Mouse (Mus musculus) limb, embryonic 10.5 days (tissue): ENCODE data around the gene Tead1. TPM values are rescaled to one million over a fixed set of nuclear protein-coding genes. Genes with fewer than 3 reads are reported as not detected.

Source experiments
- DNase-seq: peaks from one replicate; pipeline ENCODE4 v3.0.0-alpha.2; 2017; ENCODE audit warnings: low spot score
- H3K27ac ChIP-seq: fragments of 300-500 bp; sonication (generic); 2 replicates; pipeline ENCODE4 v1.5.1; 2016; ENCODE audit warnings: mild to moderate bottlenecking
- H3K27me3 ChIP-seq: fragments of 300-500 bp; sonication (generic); 2 replicates; pipeline ENCODE4 v1.6.1; 2016; ENCODE audit warnings: low read depth, mild to moderate bottlenecking; ENCODE audit not compliant: poor library complexity, severe bottlenecking
- H3K36me3 ChIP-seq: fragments of 300-500 bp; sonication (generic); 2 replicates; pipeline ENCODE4 v1.6.1; 2016; ENCODE audit warnings: mild to moderate bottlenecking, moderate library complexity
- H3K4me1 ChIP-seq: fragments of 300-500 bp; sonication (generic); 2 replicates; pipeline ENCODE4 v1.6.1; 2016
- H3K4me3 ChIP-seq: fragments of 300-500 bp; sonication (generic); 2 replicates; pipeline ENCODE4 v1.5.1; 2016; ENCODE audit warnings: mild to moderate bottlenecking, moderate library complexity
- H3K9me3 ChIP-seq: fragments of 300-500 bp; sonication (generic); replicated peaks from 2 replicates; pipeline ENCODE4 v1.6.1; 2016; ENCODE audit warnings: mild to moderate bottlenecking
- WGBS: fragments of 180-500 bp; shearing (Covaris S2); methylation state at CpG from one replicate; pipeline ENCODE4 v1.1.7; 2016; 5-methylcytosine and 5-hydroxymethylcytosine counted together
- polyA plus RNA-seq: library from polyadenylated mRNA; unstranded; fragments of >200 nt; fragmentation: Nextera tagmentation; extraction: Ambion mirVana; gene quantifications from 2 replicates; pipeline ENCODE4 v1.2.1, GENCODE M21; 2016

Gene Tead1
- polyA plus RNA-seq, result 12.7 and 17.3 TPM in 2 replicates

GRCm38 (mm10) chr7:112679171-112679512, at the start of gene Tead1:
Gene Tead1 (plus strand): TSS chr7:112679318.
- Histone ChIP-seq H3K27ac (peak within 1 kb of the TSS; percentile 98), H3K9me3 (no peaks in the 10 kb centered on the region), H3K27me3 (peaks cover 13% of the 10 kb centered on the region; the same call in 1 of the 2 replicates), H3K4me1 (peaks cover 41% of the 10 kb centered on the region), H3K4me3 (peak within 1 kb of the TSS; percentile 96), H3K36me3 (no peaks in the 10 kb centered on the region)
- 1% methylated on average over 52 of the region's 57 CpGs for WGBS
- peak; percentile 100 for DNase-seq

GRCm38 (mm10) chr7:112634505-112635213, 44.5 kb upstream of the Tead1 start:
- H3K9me3 ChIP-seq, result no peaks in the 10 kb centered on the region
- H3K27me3 ChIP-seq, result no peaks in the 10 kb centered on the region
- WGBS, result 84% methylated on average over 10 of the region's 10 CpGs
- no peaks in the 10 kb centered on the region for H3K36me3 ChIP-seq
- no peaks in the 10 kb centered on the region for H3K4me1 ChIP-seq
- DNase-seq, result no peak
- no peak overlapping the region for H3K4me3 ChIP-seq
- no peak overlapping the region for H3K27ac ChIP-seq

DNA sequence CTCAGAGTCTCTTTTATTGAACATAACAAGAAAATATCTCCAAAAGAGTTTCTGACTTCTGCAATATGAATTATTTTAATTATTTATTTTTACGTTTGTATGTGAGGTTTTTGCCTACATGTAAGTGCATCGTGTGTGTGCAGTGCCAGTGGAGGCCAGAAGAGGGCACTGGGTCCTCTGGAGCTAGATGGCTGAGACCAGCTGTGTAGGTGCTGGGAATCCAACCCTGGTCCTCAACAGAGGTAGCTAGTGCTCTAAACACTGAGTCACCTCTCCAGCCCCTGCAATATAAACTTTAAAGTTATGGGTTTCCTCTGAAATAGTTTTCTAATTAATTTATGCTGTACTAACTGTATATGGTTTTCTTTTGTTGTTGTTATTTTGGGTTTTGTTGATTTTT, 43.2 kb upstream of the Tead1 start:
- no peaks in the 10 kb centered on the region for H3K36me3 ChIP-seq
- no peak overlapping the region for H3K4me3 ChIP-seq
- no peak overlapping the region for H3K27ac ChIP-seq
- H3K4me1 ChIP-seq, result no peaks in the 10 kb centered on the region
- WGBS, result 94% methylated on average over 2 of the region's 2 CpGs
- H3K9me3 ChIP-seq, result no peaks in the 10 kb centered on the region
- no peak for DNase-seq
- no peaks in the 10 kb centered on the region for H3K27me3 ChIP-seq

GRCm38 (mm10) chr7:112643866-112644543, 35.1 kb upstream of the Tead1 start:
- H3K36me3 ChIP-seq, result no peaks in the 10 kb centered on the region
- no peak overlapping the region for H3K27ac ChIP-seq
- no peaks in the 10 kb centered on the region for H3K27me3 ChIP-seq
- no peaks in the 10 kb centered on the region for H3K4me1 ChIP-seq
- WGBS, result 93% methylated on average over 6 of the region's 6 CpGs
- no peak for DNase-seq
- H3K9me3 ChIP-seq, result no peaks in the 10 kb centered on the region
- H3K4me3 ChIP-seq, result no peak overlapping the region

DNA sequence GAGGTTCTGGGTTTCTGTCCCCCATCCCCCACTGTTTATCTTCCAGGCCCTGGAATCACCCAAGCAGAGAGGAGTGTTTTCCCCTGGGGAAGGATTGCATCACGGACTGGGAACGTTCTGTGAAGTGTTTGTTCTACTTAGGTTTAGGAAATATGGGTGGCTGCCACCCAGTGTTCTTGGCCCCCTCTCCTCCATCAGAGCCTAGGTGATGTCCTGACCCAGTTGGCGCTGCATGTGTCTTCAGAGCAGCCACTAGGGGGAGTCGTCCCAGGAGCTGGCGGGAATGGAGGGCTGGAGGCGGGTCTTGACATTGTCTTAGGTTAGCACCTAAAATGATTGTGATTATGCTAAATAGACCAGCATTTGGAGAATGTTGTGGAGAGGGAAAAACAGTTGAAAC, 34.4 kb upstream of the Tead1 start:
- H3K4me1 ChIP-seq, result no peaks in the 10 kb centered on the region
- no peak for DNase-seq
- WGBS, result 93% methylated on average over 6 of the region's 6 CpGs
- H3K27me3 ChIP-seq, result no peaks in the 10 kb centered on the region
- H3K36me3 ChIP-seq, result no peaks in the 10 kb centered on the region
- no peak overlapping the region for H3K4me3 ChIP-seq
- H3K9me3 ChIP-seq, result no peaks in the 10 kb centered on the region
- H3K27ac ChIP-seq, result no peak overlapping the region

GRCm38 (mm10) chr7:112645724-112646123, 33.4 kb upstream of the Tead1 start:
- Histone ChIP-seq H3K27me3 (no peaks in the 10 kb centered on the region), H3K36me3 (no peaks in the 10 kb centered on the region), H3K4me3 (no peak overlapping the region), H3K4me1 (no peaks in the 10 kb centered on the region), H3K27ac (no peak overlapping the region), H3K9me3 (no peaks in the 10 kb centered on the region)
- WGBS, result 94% methylated on average over 2 of the region's 2 CpGs
- DNase-seq, result no peak

DNA sequence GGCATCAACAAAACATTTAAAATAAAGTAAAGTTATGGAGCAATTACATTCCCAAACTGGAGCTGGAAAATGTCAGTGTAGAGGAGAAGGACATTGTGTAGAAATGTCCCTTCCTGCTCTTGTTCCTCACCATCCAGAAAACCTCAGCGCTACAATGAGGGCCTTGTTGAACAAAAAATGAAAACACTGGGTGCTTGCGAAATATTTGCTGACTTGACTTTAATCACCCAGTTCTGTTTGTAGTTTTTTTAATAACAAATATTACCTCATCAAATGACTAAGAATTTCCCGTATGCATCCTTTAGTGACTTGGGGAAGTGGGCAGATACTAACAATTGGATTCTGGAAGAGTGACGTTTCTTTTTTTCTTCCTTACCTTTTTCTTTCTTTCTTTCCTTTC, 31.7 kb upstream of the Tead1 start:
- H3K27ac ChIP-seq, result no peak overlapping the region
- WGBS, result 97% methylated on average over 4 of the region's 4 CpGs
- no peaks in the 10 kb centered on the region for H3K9me3 ChIP-seq
- no peaks in the 10 kb centered on the region for H3K36me3 ChIP-seq
- no peaks in the 10 kb centered on the region for H3K27me3 ChIP-seq
- H3K4me1 ChIP-seq, result no peaks in the 10 kb centered on the region
- DNase-seq, result no peak
- H3K4me3 ChIP-seq, result no peak overlapping the region

DNA sequence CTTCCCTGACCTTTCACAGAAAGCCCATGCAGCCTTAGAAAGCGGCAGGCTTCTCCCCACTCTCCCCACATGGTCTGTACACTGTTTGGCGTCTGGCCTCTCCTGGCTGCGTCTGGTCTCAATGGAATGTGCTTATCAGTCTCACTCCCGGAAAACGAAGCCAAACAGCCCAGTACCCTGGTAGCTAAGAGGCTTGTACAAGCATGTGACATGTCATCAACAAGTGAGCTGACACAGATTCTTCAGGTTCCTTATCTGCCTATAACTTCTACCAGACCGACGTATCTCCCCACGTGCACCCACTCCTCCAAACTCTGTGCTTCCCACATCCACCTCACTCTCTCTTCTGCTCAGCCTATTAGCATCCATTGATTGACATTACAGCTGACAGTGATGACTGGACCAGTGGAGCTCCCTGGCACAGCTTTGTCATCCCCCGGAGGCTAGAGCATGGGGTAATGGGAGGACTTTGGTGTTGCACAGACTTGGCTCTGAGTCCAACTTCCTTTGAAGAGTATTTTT, 22.9 kb upstream of the Tead1 start:
- H3K36me3 ChIP-seq, result no peaks in the 10 kb centered on the region
- H3K9me3 ChIP-seq, result no peaks in the 10 kb centered on the region
- no peak overlapping the region for H3K4me3 ChIP-seq
- no peaks in the 10 kb centered on the region for H3K27me3 ChIP-seq
- peaks cover 12% of the 10 kb centered on the region for H3K4me1 ChIP-seq
- no peak overlapping the region for H3K27ac ChIP-seq
- WGBS, result 38% methylated on average over 9 of the region's 9 CpGs
- peak; percentile 39 for DNase-seq

DNA sequence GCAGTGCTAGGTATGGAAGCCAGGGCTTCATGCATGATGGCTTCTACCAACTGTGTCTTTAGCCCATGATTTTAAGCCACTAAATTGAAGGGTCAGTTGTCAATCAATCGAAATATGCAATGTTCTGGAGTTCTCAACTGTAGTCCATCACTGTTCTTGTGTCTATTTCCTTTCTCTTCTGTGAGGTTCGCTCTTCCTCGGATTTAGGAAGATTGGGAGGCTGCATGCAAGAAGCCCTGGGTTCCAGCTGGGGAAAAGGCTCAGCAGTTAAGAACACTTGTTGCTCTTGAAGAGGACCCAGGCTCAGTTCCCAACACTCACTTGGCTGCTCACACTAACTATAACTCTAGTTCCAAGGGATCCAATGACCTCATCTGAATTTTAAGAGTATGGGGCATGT, 20.2 kb upstream of the Tead1 start:
- no peaks in the 10 kb centered on the region for H3K9me3 ChIP-seq
- H3K27ac ChIP-seq, result no peak overlapping the region
- peaks cover 28% of the 10 kb centered on the region for H3K4me1 ChIP-seq
- H3K4me3 ChIP-seq, result no peak overlapping the region
- no peaks in the 10 kb centered on the region for H3K27me3 ChIP-seq
- WGBS, result 91% methylated on average over 3 of the region's 3 CpGs
- H3K36me3 ChIP-seq, result no peaks in the 10 kb centered on the region
- DNase-seq, result no peak

- Histone ChIP-seq H3K9me3 (no peaks in the 10 kb centered on the region), H3K36me3 (no peaks in the 10 kb centered on the region), H3K27me3 (no peaks in the 10 kb centered on the region), H3K27ac (0 out of 2 replicates have a peak overlapping the region, but pooled peaks have one; percentile 25), H3K4me3 (no peak overlapping the region), H3K4me1 (peaks cover 28% of the 10 kb centered on the region)
- WGBS, result 37% methylated on average over 5 of the region's 5 CpGs
- no peak for DNase-seq
These were observed 19.3 kb upstream of the Tead1 start for GRCm38 (mm10) chr7:112659816-112660215.

GRCm38 (mm10) chr7:112660325-112660724, 18.8 kb upstream of the Tead1 start:
- WGBS, result 20% methylated on average over 1 of the region's 1 CpGs
- H3K4me1 ChIP-seq, result peaks cover 28% of the 10 kb centered on the region
- no peaks in the 10 kb centered on the region for H3K27me3 ChIP-seq
- no peak for DNase-seq
- no peaks in the 10 kb centered on the region for H3K9me3 ChIP-seq
- no peak overlapping the region for H3K4me3 ChIP-seq
- H3K36me3 ChIP-seq, result no peaks in the 10 kb centered on the region
- no peak overlapping the region for H3K27ac ChIP-seq

GRCm38 (mm10) chr7:112662398-112663313, 16.5 kb upstream of the Tead1 start:
- 83% methylated on average over 12 of the region's 12 CpGs for WGBS
- H3K4me1 ChIP-seq, result peaks cover 28% of the 10 kb centered on the region
- H3K4me3 ChIP-seq, result no peak overlapping the region
- no peaks in the 10 kb centered on the region for H3K36me3 ChIP-seq
- no peaks in the 10 kb centered on the region for H3K27me3 ChIP-seq
- DNase-seq, result no peak
- H3K9me3 ChIP-seq, result no peaks in the 10 kb centered on the region
- H3K27ac ChIP-seq, result peak overlapping the region; percentile 40
